Mouse (Mus musculus) B cell, adult 62 days (primary cell): Measurements from ENCODE around the gene Hspa5. TPM values are rescaled to one million over a fixed set of nuclear protein-coding genes. Genes with fewer than 3 reads are reported as not detected.

Experiments
- total RNA-seq: library from RNA; stranded (reverse); gene quantifications from 4 replicates; pipeline ENCODE4 v1.2.4, GENCODE M21; 2023

The Hspa5 gene
- total RNA-seq: 798 to 869 TPM (median 851 TPM) in 4 replicates

DNA sequence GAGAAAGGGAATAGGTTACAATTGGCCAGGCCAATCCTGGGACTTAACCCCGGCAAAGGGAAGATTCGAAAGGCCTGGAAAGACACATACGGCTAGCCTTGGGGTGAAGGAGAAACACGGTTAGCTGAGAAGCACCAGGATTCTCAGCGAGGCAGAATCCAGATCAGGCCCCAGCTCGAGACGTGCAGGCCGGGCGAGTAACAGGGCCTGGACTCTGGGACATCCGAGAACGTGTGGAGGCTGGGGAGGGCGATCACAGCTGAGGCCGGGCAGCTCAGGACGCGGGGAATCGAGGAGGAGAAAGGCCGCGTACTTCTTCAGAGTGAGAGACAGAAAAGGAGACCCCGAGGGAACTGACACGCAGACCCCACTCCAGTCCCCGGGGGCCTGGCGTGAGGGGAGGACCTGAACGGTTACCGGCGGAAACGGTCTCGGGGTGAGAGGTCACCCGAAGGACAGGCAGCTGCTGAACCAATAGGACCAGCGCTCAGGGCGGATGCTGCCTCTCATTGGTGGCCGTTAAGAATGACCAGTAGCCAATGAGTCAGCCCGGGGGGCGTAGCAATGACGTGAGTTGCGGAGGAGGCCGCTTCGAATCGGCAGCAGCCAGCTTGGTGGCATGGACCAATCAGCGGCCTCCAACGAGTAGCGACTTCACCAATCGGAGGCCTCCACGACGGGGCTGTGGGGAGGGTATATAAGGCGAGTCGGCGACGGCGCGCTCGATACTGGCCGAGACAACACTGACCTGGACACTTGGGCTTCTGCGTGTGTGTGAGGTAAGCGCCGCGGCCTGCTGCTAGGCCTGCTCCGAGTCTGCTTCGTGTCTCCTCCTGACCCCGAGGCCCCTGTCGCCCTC is at the start of gene Hspa5:
Hspa5 (plus strand) TSS at position 603 of the 859 bp plus-strand sequence.

DNA sequence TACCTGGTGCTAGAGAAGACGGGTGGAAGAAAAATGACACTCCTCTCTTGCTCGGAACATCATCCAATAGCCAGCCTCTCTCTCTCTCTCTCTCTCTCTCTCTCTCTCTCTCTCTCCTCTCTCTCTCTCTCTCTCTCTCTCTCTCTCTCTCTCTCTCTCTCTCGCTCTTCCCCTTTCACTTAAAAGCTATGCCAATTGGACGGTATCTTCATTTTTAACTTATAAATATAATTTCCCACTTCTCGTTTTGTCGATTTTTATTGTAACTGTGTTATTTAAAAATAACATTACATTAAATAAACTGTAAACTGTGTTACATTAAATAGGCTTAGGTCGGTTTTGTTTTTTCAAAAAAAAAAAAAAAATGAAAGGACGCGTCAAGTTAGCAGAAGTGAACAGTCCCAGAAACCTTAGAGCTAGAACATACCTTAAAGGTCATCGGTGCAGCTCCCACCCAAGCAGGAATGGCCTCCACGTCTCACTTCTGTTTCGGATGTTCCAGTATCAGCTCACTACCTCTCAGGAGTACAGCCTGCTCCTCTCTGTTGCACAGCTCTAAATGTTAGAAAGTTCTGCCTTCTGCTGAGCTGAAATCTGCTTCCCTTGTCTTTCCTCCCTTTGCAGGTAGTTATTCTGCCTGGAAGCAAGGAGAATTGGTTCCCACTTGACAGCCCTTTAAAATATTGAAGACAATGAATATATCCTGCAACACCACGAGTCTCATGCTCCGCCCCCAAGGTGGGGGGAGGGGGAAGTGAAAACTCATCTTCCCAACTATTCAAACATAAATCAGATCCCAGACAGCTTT is 17.0 kb upstream of the Hspa5 start, which contains the start of gene Gapvd1:
Gapvd1 (minus strand) TSS at position 682 of the 808 bp plus-strand sequence.

DNA sequence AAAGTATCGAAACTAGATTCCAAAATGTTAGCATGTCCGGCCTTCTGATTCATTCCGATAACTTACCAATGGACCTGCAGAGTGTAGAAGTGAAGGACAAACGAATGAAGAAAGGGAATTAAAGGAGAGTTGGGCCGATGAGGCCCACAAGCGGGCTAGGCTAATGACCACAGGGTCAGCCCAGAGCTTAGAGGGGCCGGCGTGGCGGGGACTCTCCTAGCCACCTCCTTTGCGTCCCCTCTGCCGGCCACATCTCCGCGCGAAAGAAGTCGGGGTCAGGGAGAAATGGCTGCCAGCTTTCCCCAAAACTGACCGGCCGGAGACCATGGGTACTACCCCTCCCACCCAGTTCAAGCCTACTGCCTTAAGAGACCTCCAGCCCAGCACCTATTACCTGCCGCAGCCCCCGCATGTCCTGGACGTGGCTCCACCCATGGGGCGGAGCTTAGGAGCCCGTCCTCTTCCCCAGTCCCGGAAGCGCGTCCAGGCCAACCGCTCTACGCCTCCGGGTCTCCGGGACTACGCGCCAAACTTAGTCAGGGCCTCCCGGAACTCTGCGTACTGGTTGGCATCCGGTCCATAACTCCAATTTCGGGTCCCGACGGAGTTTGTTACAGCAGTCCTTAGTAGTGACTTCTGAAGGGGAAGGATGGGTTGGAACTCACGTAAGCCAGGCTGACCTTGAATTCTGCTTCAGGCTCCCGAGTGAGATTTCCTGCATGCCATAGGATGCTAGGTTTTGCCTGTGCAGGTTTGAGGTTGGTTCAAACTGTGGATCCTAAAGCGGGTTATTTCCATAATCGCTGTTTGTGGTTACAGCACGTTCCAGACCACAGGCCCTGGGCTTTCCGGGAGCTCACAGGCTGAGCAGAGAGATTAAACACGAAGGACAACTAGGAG is 27.8 kb downstream of the Hspa5 start, which contains the start of gene Rabepk:
Rabepk (minus strand) TSS at position 556 of the 900 bp plus-strand sequence.

DNA sequence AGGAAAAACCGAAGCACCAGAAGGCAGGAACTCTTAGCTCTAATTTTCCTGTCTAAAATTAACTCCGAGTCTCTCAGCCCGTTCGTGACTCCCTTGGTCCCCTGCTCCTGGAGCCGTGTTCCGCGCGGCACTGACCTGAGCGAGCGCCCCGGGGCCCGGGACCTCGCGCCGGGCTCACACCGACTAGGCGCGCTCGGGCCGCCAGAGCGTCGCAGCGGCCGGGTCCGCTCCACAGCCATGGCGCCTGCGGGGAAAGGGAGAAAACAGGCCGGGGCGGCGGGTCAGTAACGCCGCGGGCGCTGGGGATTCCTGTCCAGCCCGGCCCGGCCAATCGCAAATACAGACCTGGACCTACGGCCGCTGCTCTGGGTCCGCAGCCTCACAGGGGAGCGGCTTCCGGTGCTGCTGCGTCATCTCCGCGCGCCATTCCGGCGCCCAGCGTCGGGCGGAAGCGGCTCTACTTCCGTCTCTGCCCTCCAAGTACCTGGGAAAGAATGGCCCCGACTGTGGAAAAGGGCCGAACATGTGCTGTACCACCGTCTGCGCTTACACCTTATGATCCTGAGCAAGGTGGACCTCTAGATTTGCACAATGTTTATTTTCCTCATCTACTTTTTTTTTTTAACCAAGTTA is 54.2 kb downstream of the Hspa5 start, which contains the start of gene Fbxw2:
Fbxw2 (minus strand) TSS at position 485 of the 633 bp plus-strand sequence.

Other genes with a start within 250 kb of the Hspa5 start
- gene Gapvd1, start 16.7 kb upstream of the Hspa5 start, total RNA-seq: 108 to 112 TPM (median 111 TPM) in 4 replicates
- gene Rabepk, start 27.9 kb downstream of the Hspa5 start, total RNA-seq: 12.5 to 20.2 TPM (median 15.5 TPM) in 4 replicates
- 94.0 to 107 TPM (median 98.2 TPM) in 4 replicates for gene Fbxw2, start 54.3 kb downstream of the Hspa5 start, total RNA-seq
- not detected in 4 replicates for gene Gm34653, start 61.0 kb downstream of the Hspa5 start, total RNA-seq
- not detected in 4 replicates for gene Cutal, start 102.4 kb downstream of the Hspa5 start, total RNA-seq
- 24.6 to 32.8 TPM (median 28.1 TPM) in 4 replicates for gene Psmd5, start 103.0 kb downstream of the Hspa5 start, total RNA-seq
- gene Phf19, start 142.1 kb downstream of the Hspa5 start, total RNA-seq: 8.3 to 20.1 TPM (median 17.3 TPM) in 4 replicates
- gene Traf1, start 189.8 kb downstream of the Hspa5 start, total RNA-seq: 69.2 to 81.1 TPM (median 72.1 TPM) in 4 replicates